Mouse (Mus musculus): ENCODE data around the gene Ncl.

The Ncl gene

GRCm38 (mm10) chr1:86311467-86312005, 47.7 kb downstream of the Ncl start:
- DNase-seq = peak; percentile 54

DNA sequence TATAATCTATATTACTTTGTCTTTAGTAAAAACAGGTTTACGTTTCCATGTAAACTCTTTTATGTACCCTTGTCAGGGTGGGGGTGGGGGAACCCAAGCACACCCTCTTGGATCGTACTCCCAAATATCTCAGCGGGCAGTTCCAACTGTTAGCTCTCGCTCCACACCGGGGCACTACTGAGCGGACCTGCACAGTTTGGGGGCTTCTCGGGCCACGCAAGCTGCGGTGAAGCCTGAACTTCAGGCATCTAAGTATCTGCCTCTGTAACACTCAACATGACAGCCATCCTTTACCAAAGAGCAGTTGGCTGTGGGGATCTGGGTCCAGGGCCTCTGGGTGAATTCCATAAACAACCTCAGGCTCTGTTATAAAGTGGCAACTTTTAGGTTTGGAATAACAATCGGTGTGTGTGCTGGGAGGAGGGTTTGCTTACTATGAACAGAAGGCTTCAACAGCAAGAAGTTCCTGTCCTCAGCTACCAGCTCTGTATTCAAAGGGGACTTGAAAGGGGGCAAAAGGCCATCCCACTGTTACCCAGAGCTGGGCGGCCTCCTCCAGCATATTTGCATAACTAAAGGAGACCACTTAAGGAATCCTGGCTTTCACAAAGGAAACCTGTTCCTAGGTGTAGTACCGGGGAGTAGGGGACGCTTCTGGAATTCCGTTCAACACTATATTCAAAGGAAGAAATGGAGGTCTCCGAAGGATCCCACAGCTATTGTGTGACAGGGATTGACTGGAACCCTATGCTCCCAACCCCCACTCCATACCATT, 48.5 kb downstream of the Ncl start:
- no peak for DNase-seq

- no peak for DNase-seq
Observed at GRCm38 (mm10) chr1:86309270-86309833, 49.8 kb downstream of the Ncl start.

DNA sequence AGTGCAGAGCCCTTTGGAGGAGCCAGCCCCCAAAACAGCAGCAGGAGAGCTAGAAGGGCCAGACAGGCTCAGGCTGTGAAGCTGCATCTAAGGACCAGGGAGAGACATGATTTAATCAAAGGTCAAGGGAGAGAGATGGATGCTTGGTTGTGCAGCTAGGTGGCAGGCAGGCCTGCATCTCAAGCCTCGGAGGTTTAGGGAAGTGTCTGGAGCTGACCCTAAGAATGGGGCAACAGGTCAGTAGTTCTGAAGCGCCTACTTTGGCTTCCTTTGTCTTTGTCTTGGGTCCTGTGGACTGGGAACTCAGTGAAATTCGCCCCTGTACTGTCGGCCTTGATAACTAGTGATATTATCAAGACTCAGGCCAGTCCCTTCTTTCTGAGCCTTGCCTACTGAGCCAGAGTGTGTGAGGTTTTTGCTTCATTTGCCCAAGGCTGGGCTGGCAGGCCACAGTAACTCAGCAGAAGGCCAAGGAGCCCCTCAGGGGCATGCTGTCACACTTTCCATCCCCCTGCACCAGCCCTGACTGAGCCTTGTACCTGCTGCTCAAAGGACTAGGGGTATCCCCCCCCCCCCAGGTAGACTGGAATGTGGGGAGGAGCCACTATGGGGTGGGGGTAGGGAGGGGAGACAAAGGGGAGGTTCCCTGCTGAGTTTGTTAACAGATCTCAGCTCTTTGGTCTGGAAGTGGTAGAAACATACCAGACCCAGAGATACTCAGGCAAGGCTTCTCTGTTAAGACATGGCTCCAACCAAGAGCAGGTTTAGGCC, 51.1 kb downstream of the Ncl start:
- DNase-seq = no peak

DNA sequence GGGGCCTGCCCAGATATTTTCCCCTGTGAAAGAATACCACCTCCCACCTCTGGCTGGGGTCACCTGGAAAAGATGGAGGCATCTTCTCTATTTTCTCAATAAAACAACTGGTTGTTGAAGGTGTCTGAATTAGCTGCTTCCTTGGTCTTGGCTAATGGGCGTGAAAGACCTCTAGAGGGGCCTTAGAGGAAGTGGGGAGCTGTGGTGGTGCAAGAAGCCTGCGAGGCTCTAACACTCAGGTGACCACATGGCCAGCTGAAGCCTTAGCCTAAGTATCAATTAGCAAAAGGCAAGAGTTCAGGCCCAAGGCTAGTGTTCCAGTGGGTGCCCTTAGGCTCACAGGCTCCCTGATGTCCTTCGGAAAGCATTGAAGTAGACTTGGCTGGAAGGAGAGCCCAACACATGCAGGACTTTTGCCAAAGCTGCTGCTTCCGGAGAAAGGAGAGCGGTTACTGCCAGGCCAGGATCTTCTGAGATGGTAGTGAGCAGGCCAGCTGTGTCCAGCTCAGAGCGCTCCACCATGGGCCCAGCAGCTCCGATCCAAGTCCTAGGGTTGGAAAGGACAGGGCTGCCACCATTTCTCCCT, 51.9 kb downstream of the Ncl start:
- DNase-seq = no peak

- peak; percentile 70 for DNase-seq
Observed at GRCm38 (mm10) chr1:86306686-86307085, 52.5 kb downstream of the Ncl start.

DNA sequence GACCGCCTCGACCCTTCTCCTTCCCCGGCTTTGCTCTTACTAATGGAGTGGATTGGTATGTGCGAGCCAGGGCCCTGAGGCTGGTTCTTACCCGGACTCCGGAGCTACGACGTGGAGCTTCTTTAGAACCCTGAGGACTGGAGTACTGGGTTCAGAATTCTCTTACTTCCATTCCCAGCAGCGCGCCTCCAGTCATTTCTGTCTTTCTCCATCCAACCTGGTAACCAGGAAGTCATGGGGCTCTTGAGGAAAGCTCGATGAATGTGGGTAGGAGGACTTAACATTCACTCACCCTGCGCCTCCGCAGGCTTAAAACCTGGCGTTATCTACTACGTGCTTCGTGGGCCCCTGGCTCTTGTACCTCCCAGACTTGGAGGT, 55.3 kb downstream of the Ncl start:
- no peak for DNase-seq

DNA sequence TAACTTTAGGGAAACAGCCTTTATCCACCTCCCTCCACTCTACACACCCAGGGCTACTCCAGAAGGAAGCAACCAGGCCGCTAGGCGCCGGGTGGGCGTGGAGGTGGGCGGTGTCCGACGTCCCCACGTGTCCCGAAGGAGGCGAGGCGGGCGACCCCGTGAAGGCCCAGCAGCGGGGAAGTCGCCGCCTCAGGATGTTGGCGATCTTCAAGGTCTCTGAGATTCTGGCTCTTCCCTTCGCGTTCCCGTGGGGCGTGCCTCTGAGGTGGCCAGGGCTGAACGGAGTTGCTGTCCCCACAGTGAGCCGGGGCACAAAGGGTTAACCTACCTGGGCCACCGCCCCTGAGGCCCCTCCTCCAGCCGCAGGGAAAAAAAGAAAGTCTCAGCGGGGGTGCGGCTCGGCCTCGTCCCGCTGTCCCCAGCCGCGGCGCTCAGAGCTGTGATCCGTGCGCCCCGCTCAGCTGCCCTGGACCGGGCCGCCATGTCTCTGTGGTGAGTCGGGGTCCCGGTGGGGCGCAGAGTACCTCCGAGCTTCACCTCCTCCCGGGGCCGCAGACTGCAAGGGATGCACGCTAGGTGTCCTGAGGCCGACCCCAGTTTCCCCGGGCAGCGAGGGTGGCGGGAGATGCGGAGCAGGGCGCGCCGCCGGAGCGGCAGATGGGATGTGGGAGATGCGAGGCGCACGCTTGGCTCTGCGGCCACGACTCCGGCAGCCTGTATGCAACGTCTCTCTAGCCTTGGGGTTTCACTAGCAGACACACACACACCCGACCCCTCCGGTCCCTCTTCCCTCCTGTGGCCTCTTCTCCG, 55.9 kb downstream of the Ncl start:
- peak; percentile 87 for DNase-seq

DNA sequence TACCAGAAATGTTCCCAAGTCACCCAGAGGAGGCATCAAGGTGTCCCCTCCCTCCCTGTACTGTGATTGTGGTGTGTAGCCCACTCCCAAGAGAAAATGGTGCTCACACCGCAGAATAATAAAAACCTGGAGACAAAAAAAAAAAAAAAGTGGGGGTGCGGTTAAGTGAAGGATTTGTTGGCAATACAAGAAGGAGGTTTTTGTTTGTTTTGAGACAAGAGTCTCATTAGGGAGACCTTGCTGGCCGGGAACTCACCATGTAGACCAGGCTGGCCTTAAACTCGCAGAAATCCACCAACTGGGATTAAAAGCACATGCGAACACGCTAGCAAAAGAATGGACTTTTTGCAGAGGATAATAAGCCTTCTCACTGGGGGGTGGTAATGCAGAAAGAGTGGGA, 56.7 kb downstream of the Ncl start, which contains the start of gene B3gnt7:
TSS of gene B3gnt7 (plus strand) at position 301 of the 400 bp plus-strand sequence.
- no peak for DNase-seq

- DNase-seq = no peak
Observed at GRCm38 (mm10) chr1:86301221-86302091, 57.7 kb downstream of the Ncl start.

DNA sequence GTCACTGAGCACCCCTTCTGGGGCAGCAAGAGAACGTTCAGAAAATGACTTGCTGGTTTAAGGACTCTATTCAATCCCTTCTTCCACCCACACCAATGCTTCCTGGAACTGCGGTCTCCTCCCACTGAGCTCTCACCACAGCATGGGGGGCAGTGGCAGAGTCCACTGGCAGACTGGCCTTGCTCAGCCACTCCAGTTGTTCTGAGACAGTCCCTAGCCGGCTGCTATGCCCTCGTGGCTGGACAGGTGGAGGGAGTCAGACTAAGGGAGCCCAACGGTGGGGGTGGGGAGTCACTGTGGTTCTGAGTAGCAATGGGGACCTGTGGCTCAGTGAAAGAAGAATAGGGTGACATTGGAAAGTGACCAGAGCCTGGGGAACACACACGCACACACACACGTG, 58.5 kb downstream of the Ncl start:
- DNase-seq = no peak

GRCm38 (mm10) chr1:86300093-86300492, 59.1 kb downstream of the Ncl start:
- DNase-seq = no peak

Measured in kidney, postnatal 14 days (tissue).